Mouse (Mus musculus) megakaryocyte-erythroid progenitor cell, adult 5-6 weeks (primary cell): ENCODE results near the gene Fnip2. TPM values are rescaled to one million over a fixed set of nuclear protein-coding genes. Genes with fewer than 3 reads are reported as not detected.

Experiments
- ATAC-seq: replicated peaks from 2 replicates; pipeline ENCODE4 v1.8.0; 2016; ENCODE audit warnings: mild to moderate bottlenecking, inconsistent platforms; ENCODE audit not compliant: severe bottlenecking, poor library complexity, low FRiP score, low TSS enrichment
- total RNA-seq, 2 experiments: library from RNA; stranded (forward) in 1 of 2; stranded (reverse) in 1 of 2; fragments of 200-1000, 215-1000 nt in 1 of 2; fragments of >200 nt in 1 of 2; fragmentation: Nextera tagmentation in 1 of 2; gene quantifications; 2 replicates each; pipeline ENCODE4 v1.2.3; 2014 to 2017

Fnip2 gene
- total RNA-seq, 2 experiments from 2014 or later = 15.8 to 23.2 TPM

DNA sequence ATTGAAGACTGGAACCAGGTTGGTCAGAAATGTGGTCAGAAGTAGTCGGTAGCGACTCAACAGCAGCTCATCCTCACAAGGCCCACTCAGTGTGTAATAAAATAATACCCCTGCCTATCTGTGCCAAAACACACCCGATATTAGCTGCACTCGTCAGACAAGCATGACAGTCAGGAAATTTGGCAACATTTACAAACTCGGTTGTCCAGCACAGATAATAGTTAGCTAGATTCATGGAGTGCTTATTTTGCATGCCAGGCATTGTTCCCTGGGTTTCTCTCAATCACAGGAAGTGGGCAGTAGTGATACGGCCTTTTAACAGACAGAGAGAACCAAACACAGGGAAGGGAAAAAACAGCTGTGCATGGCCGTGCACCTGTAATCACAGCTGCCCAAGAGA, 30.6 kb downstream of the Fnip2 start:
- peak; percentile 77 for ATAC-seq

DNA sequence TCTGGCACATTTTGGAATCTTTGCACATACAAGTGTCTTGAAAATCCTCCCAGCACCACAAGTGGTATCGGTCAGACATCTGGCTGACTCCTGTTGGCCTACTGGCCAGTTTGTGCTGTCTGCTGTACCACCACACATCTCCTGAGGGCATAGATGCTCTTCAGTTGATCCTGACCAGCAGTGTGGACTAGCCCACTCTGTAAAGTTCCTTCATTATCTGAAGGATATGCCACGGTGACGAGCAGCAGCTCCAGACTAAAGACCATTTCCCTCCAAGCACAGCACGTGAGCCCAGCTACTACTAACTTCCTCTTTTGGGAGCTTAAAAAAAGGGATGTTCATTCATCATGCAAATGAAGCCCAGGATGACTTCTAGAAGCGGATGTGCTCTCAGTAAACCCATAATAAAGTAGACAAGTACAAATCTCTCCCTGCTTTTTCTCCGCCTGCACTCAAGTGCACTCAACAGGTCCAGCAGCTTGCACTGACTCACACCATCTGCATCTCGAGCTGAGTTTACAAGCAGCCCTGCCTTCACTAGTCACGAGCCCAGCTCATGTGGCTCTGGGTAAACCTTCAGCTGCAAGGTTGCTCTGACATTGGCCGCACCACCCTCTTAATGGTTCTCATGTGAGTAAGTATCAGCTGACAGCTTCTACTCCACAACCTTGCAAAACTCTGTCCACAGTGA, 35.9 kb downstream of the Fnip2 start:
- ATAC-seq = no peak; the same call in 1 of the 2 replicates

DNA sequence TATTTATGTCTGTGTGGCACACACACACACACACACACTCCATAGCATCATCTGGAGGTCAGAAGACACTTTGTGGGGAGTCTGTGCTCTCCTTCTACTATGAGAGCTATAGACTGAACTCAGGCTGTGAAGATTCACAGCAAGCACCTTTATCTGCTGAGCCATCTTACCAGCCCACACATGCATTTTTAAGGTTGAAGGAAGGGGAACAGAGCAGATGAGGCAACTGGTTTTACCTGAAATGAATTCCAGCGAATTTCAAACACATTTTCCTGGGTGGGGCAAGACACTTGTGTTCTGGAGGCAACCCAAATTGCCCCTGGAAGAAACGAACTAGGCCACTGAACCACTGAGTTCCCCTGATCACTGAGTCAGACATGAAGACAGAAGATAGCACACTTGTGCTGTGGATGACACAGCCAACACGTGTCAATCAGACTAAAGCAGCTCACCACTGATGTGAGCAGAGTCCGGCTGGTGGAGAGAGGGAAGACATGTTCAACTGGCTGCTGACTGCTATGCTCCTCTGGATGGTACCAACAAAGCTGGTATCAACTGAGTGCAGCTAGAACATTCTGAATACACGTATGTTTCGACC, 38.0 kb downstream of the Fnip2 start:
- ATAC-seq = peak; percentile 82

DNA sequence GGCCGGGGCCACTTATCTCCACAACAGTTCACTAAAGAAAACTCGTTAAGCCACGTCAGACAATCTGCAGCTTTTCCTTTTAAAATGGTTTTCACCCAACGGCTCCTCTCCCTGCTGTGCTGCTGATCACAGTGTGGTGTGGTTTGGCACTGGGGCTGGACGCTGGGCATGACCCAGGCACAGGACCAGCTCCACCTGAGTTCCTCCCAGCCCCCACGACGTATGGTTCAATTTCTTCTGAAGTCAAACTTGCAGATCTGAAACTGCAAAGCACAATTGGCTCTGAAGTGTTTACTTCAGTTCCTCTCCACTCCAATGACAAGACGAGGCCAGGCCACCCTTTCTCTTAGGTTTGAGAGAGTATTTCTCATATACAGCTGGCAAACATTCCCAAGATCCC, 39.1 kb downstream of the Fnip2 start:
- ATAC-seq = peak; percentile 44

DNA sequence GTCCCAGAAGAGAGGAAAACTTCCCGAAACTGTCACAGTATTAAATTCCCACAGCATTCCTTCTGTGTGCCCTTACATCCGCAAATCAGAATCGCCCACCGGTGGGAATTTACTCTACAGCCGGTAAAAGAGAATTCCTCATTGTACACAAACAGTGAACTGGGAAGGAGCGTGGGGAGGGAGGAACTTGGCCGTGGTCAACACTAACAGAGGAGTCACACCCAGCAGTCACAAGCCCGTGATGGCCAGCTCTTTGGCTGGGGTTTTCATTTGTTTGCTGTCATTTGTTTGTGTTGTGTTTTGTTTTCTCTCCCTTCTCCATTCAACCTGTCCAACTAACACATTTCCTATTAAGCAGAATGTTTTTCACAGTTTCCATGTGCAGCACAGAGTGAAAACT, 39.7 kb downstream of the Fnip2 start:
- no peak for ATAC-seq

DNA sequence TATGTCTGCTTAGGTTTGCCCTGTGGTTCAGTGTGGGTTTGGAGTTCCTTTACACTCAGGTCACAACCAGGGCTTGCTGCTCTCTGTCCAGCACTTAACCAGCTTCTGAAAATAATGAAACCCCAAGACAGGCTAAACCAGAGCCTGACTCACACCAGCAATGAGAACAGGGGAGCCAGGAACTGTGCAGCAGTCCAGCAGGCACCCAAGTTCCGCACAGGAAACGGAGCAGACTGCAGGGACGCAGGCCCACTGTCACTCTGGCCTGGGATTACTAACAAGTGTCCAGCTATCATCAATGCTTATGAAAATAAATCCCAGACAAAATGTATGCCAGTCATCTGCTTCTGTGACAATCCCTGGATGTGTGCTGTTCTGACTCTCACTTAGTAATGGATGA, 40.1 kb downstream of the Fnip2 start:
- no peak for ATAC-seq

DNA sequence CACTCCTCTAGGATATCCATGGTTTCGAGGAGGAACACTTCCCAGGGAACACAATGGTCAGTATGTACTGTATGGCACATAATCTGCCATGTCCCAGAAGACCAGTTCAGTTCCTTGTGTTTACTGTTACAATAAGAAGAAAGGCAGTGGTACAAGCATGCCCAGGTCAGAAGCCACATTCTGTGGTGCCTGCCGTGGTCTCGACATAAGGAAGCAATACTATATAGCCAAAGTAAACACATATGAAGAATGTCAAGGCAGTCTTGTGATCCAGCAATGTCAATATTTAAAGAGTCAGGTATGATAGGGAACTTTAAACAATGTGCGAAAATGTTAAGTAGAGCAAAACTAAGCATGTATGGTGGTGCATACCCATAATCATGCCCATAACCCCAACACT, 44.2 kb downstream of the Fnip2 start:
- no peak for ATAC-seq

DNA sequence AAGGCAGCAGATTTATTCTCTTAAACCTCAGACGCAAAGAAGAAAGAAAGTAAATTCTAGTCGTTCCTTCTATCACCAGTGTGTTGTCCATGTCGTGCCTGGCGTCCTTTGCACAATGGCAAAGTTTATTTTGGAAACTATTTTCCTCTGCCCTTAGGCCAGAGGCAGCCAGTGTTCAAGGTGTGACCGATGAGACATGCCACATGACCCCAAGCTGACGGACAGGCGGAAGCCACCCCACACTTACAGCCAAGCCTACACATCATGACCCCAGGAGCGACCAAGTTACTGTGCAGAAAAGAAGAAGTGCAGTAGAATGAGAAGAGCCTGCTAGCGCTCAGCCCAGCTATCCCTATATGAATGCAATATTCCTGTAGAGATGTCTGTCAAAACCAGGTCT, 47.7 kb downstream of the Fnip2 start:
- no peak for ATAC-seq

DNA sequence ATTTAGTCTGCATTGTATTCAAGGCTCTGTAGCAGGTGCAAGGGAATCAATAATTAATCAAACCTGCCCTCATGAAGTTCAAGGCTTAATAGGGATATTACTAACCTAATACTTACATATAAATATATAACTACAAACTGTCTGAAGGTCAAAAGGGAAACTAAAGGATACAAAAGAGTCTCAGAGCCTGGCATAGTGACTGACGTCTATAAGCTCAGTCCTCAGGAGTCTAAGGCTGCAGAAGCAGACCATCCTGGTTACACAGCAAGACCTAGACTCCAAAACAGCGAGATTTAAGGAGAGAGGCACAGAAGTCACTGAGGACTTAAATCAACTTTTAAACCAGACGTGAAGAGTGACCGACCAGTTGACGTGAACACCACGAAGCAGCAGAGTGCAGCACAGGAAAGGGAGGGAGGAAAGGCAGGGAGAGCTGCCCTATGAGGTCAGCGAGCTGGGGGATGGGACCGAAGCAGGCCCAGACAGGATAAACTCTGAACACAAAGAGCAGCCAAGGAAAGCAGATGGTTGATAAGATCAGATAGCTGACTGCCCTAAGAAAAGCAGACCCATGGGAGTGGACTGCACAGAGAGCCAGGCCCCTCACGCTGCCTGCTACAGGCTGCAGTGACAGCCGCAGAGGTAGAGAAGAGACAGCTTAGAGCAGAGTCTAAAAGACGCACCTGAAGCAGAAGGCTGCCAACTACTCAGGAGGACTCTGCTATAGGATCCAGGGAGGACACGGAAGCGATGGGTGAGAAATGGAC, 48.7 kb downstream of the Fnip2 start:
- ATAC-seq = peak; percentile 83

DNA sequence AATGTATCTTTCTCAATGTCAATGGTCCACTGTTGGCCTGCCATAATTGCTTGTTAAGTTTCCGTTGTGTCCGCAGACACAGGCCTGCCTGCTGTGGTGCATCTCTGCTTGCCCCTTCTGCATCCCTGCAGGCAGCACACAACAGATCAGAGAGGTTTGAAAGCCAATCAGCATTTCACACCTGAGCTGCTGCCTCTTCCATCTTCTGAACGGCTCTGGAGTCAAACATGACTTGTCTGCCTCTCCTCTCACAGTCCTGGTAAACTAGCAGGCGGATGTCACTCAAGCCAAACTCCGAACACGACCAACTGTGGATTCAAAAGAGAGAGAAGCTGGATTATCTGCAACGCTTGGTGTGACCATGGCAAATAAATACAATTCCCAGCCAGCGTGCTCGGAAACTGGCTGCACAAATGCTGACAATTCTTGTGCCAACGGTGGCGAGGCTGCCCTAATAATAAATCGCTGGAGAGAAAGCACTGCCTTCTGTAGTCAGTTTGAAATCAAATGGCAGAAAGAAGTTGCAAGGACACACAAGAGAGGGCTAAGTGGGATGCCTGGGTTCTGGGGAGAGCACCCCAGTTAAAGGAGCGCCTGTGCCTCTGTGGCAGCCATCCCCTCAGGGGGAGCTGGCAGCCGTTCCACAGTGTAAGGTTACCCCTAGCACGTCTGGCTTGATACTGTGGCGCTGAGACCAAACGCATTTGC, 49.6 kb downstream of the Fnip2 start:
- no peak for ATAC-seq

DNA sequence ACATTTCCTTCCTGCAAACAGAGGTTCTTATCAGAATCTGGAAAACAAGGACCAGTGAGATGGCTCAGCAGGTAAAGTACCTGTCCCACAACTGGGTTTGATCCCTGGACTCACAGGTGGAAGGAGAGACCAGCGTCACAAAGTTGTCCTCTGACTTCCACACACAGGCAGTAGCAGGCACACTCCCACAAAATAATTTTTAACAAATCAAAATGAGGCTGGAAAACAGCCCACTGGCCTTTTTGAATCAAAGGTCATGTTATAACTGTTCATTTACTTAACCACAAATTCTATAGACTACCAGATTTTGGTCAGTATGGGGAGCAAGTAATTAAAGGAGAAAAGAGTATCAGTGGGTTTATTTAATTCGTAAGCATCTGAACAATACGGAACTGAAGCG, 50.6 kb downstream of the Fnip2 start:
- no peak for ATAC-seq

DNA sequence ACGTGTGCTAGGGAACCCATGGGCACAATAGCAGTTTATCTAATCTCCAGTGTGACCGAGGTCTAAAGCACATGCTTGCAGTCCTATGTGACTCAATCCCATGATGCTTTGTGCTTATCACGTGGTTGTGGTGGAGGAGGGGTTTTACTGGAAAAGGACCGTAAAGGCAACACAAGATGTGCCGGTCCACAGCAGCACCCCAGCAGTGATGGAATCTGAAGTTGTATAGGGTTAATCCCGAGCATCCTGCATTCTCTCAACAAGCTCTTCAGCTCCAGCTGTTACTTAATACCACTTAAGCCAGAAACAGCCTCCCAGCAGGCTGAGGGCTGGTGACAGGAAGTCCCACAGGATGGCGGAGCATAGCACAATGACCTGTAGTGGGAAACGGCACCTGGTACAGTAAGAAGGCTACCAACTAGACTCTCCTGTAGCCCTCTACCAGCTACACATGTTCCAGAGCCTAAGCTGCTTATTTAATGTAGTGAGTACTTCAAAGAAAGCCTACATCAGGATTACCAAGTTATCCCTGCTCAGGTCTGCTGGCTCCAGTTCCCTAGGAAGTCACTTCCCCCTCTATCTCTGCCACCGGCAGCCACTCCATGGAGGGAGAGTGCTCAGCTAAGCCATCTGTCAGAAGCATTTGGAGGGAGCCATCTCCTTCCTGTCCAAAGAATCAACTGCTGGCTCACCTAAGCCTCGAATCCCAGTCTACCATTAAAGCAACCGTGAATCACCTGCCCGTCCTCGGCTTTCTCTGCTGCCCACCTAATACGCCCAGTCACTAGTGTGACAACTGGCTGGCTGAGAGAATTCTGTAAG, 51.3 kb downstream of the Fnip2 start:
- ATAC-seq = no peak

DNA sequence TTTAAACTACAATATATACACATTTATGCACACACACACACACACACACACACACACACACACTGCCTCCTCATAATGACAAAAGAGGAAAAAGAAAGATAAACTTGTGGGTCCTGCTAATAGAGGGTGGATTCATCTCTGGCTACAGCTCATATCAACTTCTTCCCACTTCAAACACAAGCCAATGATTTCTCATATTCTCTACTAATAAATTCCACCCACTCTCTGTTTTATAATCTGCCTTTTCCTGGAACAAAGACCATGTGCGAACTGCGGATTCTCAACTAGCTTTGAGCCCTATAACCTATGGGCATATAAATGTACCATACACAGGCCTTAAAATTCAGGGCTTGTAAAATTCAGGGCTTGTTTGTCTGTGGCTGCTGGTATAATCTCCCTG, 53.3 kb downstream of the Fnip2 start:
- ATAC-seq = no peak

DNA sequence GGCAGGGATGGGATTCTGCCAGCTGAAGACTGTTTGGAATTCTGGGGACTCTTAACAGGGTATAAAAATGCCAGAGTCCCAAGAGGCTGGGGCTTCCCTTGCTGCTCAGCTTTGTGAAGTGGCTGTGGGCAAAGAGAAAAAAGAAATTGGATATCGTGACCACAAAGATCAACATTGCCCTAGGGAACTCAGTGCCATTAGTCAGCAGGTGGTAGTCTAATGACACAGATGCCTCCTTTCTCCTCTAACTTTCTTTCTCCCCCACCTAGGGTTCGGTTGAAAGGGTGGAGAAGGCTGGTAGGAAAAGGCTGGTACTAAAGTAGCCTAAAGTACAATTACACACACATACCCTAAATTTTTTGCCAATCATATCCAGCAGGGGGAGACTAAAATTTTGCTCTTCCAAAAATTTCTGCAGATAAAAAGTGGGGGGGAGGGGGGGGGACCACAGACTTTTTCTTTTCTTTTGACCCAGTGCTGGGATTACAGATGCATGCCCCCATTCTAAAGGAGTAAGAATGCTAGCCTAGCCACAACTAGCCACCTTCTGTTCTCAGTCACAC, 66.3 kb downstream of the Fnip2 start:
- ATAC-seq = 0 out of 2 replicates have a peak, but pooled peaks have one; percentile 42

DNA sequence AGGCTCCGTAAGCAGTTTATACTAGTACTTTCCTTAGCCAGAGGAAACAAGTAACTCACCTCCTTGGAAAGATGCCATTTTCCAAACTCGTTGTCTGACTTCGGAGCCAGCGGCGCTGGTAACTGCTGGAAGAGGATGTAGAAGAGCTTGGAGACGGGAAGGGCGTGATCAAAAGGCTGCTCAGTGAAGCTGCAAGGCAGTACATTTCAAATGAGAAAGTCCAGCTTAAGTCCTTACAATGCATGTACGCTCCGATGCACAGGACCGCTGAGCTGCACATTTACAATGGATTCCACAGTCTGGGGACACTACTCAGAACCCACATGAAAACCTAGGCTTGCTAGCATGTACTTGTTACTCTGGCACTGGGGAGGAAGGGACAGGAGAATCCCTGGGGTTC, 67.3 kb downstream of the Fnip2 start:
- no peak for ATAC-seq

DNA sequence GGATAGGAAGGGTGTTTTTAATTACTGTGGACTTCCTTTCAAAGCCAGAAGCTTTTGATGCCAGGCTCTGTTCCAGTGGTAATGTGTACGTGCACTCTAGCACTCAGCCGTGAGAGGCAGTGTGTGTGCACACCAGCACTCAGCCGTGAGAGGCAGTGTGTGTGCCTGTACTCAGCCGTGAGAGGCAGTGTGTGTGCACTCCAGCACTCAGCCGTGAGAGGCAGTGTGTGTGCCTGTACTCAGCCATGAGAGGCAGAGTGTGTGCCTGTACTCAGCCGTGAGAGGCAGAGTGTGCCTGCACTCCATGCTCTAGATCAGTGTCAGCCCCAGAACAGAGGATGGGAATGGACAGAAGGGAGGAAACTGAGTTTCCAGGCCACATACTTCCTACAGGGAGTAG, 70.9 kb downstream of the Fnip2 start:
- ATAC-seq = no peak

DNA sequence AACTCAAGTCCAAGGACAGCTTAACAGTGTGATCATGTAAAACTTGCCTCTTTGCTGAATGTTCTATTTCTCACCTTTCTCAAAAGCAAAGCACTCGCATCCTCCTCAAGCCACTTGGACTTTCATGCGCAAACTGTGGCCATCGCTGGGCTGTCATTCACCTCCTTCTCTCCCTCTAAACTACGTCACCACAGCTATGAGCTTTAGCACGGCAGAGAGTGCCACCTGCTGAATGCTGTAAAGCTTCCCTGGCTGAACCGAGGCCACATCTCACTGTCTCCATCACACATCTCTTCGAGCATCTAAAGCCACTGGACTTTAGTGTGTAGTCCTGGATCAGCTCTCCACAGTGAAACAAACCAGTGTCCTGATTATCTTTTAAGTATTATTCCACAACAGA, 72.4 kb downstream of the Fnip2 start:
- no peak for ATAC-seq

DNA sequence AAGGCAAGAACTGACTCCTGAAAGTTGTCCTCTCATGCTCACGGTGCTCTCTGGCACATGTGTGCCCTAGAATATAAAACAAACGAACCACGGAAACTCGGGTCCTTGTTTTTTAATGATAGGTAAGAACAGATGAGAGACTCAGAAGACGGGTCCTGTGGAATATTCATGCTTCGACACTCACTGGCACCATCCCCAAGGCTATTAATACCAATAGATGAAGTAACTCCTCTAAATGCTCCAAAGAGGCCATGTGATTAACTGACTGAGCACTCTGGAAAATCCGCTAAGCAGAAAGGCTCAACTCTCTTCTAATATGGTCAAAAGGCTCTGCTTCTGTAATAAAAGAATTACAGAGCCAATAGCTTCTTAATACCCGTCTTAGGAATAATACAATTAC, 73.6 kb downstream of the Fnip2 start:
- no peak for ATAC-seq

DNA sequence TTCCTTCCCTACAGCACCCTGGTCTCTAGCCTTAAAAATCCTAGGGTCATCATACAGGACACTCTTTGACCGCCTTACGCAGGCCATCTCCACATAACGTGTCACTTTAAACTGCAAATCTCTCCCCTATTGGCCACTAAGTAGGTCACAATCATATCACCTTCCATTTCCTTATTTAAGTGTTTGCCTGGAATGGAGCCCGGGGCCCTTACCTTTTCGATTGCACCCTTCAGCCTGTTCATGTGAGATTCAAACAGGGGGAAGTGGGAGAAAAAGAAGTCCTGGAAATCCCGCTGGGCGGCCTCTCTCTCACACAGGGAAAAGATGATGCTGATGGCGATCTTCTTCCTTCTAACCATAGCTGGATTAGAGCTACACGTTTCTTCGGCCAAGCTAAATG, 74.5 kb downstream of the Fnip2 start:
- no peak for ATAC-seq
